Mouse (Mus musculus): ENCODE results near the gene Fads1.

- TF ChIP-seq CTCF (IDR thresholded peaks at IDR 0.05; ENCODE audit: insufficient read depth, low read depth, low read length) (no peak), POLR2A (IDR thresholded peaks at IDR 0.05; ENCODE audit: insufficient read depth, low read depth, low read length) (no peak)
Measured at GRCm38 (mm10) chr19:10223561-10223960, 40.9 kb downstream of the Fads1 start.
